Mouse (Mus musculus) midbrain, postnatal 0 days (tissue): ENCODE data around the gene Ddx55. TPM values are rescaled to one million over a fixed set of nuclear protein-coding genes. Genes with fewer than 3 reads are reported as not detected.

ENCODE experiments used
- ATAC-seq: fragments of 200-750 bp; cut with Nextera tagmentation; 2 replicates; pipeline ENCODE4 v1.8.0; 2017; ENCODE audit warnings: moderate number of reproducible peaks, mild to moderate bottlenecking, moderate TSS enrichment, moderate library complexity; ENCODE audit not compliant: low FRiP score
- DNase-seq: peaks from one replicate; pipeline ENCODE4 v3.0.0-alpha.2; 2015; ENCODE audit warnings: low spot score
- H3K27ac ChIP-seq: fragments of 300-500 bp; sonication (generic); 2 replicates; pipeline ENCODE4 v1.5.1; 2014; ENCODE audit warnings: low read depth, mild to moderate bottlenecking, low read length, mixed read lengths
- H3K27me3 ChIP-seq: fragments of 300-500 bp; sonication (generic); 2 replicates; pipeline ENCODE4 v1.6.1; 2014; ENCODE audit warnings: low read length, control low read depth, mixed read lengths; ENCODE audit not compliant: insufficient read depth
- H3K36me3 ChIP-seq: fragments of 300-500 bp; sonication (generic); 2 replicates; pipeline ENCODE4 v1.6.1; 2014; ENCODE audit warnings: low read length, control low read depth, mixed read lengths; ENCODE audit not compliant: insufficient read depth
- H3K4me1 ChIP-seq: fragments of 300-500 bp; sonication (generic); 2 replicates; pipeline ENCODE4 v1.6.1; 2014; ENCODE audit warnings: mild to moderate bottlenecking, control low read depth, antibody characterized with exemption, low read length, mixed read lengths; ENCODE audit not compliant: insufficient read depth
- H3K4me2 ChIP-seq: fragments of 300-500 bp; sonication (generic); 2 replicates; pipeline ENCODE4 v1.6.1; 2014; ENCODE audit warnings: low read depth, mild to moderate bottlenecking, low read length, mixed read lengths; ENCODE audit not compliant: poor library complexity, severe bottlenecking
- H3K4me3 ChIP-seq: fragments of 300-500 bp; sonication (generic); 2 replicates; pipeline ENCODE4 v1.5.1; 2014; ENCODE audit warnings: low read depth, mild to moderate bottlenecking, low read length, moderate library complexity
- H3K9ac ChIP-seq: fragments of 300-500 bp; sonication (generic); replicated peaks from 2 replicates; pipeline ENCODE4 v1.6.1; 2014; ENCODE audit warnings: mild to moderate bottlenecking, low read length, moderate library complexity, mixed read lengths; ENCODE audit not compliant: poor library complexity, severe bottlenecking
- H3K9me3 ChIP-seq: fragments of 300-500 bp; sonication (generic); 2 replicates; pipeline ENCODE4 v1.6.1; 2016; ENCODE audit warnings: low read length, control low read depth
- CTCF ChIP-seq: IDR thresholded peaks from 2 replicates; pipeline ENCODE4 v1.5.1; 2016; ENCODE audit warnings: antibody characterized with exemption, mild to moderate bottlenecking
- WGBS: fragments of 180-500 bp; shearing (Covaris S2); extraction: QIAGEN DNeasy Blood & Tissue Kit; methylation state at CpG from one replicate; pipeline ENCODE4 v1.1.7; 2014; 5-methylcytosine and 5-hydroxymethylcytosine counted together
- polyA plus RNA-seq: library from polyadenylated mRNA; unstranded; fragments of >200 nt; fragmentation: Nextera tagmentation; extraction: Ambion mirVana; gene quantifications from 2 replicates; pipeline ENCODE4 v1.2.1, GENCODE M21; 2015
- total RNA-seq: library from RNA; depleted of rRNA; stranded (reverse); fragments of >200 nt; gene quantifications from 2 replicates; pipeline ENCODE4 v1.2.3, GENCODE M21; 2014

Ddx55 gene
- total and polyA plus RNA-seq, 2 experiments from 2014 or later = 14.9 to 26.9 TPM

GRCm38 (mm10) chr5:124555145-124555544 is 2.5 kb downstream of the Ddx55 start:
- DNase-seq = peak; percentile 19
- Histone ChIP-seq H3K9ac (no peak overlapping the region), H3K4me2 (no peak overlapping the region), H3K4me1 (peaks cover 4% of the 10 kb centered on the region; the same call in 1 of the 2 replicates), H3K27ac (no peak overlapping the region), H3K9me3 (no peaks in the 10 kb centered on the region), H3K4me3 (no peak overlapping the region), H3K36me3 (peaks cover 34% of the 10 kb centered on the region), H3K27me3 (no peaks in the 10 kb centered on the region)
- no peak for ATAC-seq
- TF ChIP-seq CTCF = peak; percentile 66
- 81% methylated on average over 1 of the region's 1 CpGs for WGBS

- H3K4me2 ChIP-seq = no peak overlapping the region
- WGBS = 92% methylated on average over 12 of the region's 12 CpGs
- ATAC-seq = no peak
- no peaks in the 10 kb centered on the region for H3K9me3 ChIP-seq
- H3K36me3 ChIP-seq = peaks cover 85% of the 10 kb centered on the region
- DNase-seq = no peak
- no peak overlapping the region for H3K9ac ChIP-seq
- no peaks in the 10 kb centered on the region for H3K27me3 ChIP-seq
- no peak overlapping the region for H3K4me3 ChIP-seq
- no peaks in the 10 kb centered on the region for H3K4me1 ChIP-seq
- TF ChIP-seq CTCF = no peak
- H3K27ac ChIP-seq = no peak overlapping the region
Observed at GRCm38 (mm10) chr5:124571068-124571467, 18.4 kb downstream of the Ddx55 start.

- no peak overlapping the region for H3K27ac ChIP-seq
- H3K27me3 ChIP-seq = no peaks in the 10 kb centered on the region
- H3K36me3 ChIP-seq = peaks cover 60% of the 10 kb centered on the region
- ATAC-seq = no peak
- 96% methylated on average over 7 of the region's 7 CpGs for WGBS
- H3K4me3 ChIP-seq = no peak overlapping the region
- no peaks in the 10 kb centered on the region for H3K9me3 ChIP-seq
- DNase-seq = no peak
- peaks cover 11% of the 10 kb centered on the region for H3K4me1 ChIP-seq
- no peak overlapping the region for H3K9ac ChIP-seq
- TF ChIP-seq CTCF = no peak
- no peak overlapping the region for H3K4me2 ChIP-seq
Observed at GRCm38 (mm10) chr5:124575467-124575866, 22.8 kb downstream of the Ddx55 start.

GRCm38 (mm10) chr5:124578633-124579317 is 26.1 kb downstream of the Ddx55 start, which contains the start of the genes Eif2b1 and Gtf2h3:
Gene Eif2b1, minus strand, starts transcription at chr5:124579131.
Gene Gtf2h3, plus strand, starts transcription at chr5:124579140.
- Histone ChIP-seq H3K36me3 (peaks cover 37% of the 10 kb centered on the region), H3K27ac (peak within 1 kb of the TSS; percentile 62), H3K4me2 (peak within 1 kb of the TSS; percentile 89), H3K9ac (peak within 1 kb of the TSS; percentile 66), H3K4me3 (peak within 1 kb of the TSS; percentile 71), H3K4me1 (peaks cover 11% of the 10 kb centered on the region), H3K9me3 (no peaks in the 10 kb centered on the region), H3K27me3 (no peaks in the 10 kb centered on the region)
- TF ChIP-seq CTCF = peak; percentile 21; the same call in 1 of the 2 replicates
- under 1% methylated on average over 51 of the region's 51 CpGs for WGBS
- ATAC-seq (peak; percentile 89), DNase-seq (peak; percentile 96)

- H3K27ac ChIP-seq = no peak overlapping the region
- H3K4me2 ChIP-seq = no peak overlapping the region
- no peaks in the 10 kb centered on the region for H3K9me3 ChIP-seq
- peaks cover 20% of the 10 kb centered on the region for H3K36me3 ChIP-seq
- WGBS = 92% methylated on average over 5 of the region's 5 CpGs
- no peak overlapping the region for H3K4me3 ChIP-seq
- no peak for DNase-seq
- TF ChIP-seq CTCF = no peak
- H3K27me3 ChIP-seq = no peaks in the 10 kb centered on the region
- ATAC-seq = no peak
- peaks cover 11% of the 10 kb centered on the region for H3K4me1 ChIP-seq
- H3K9ac ChIP-seq = no peak overlapping the region
Observed at GRCm38 (mm10) chr5:124582515-124582914, 29.9 kb downstream of the Ddx55 start.

- 97% methylated on average over 3 of the region's 3 CpGs for WGBS
- peaks cover 61% of the 10 kb centered on the region for H3K36me3 ChIP-seq
- no peaks in the 10 kb centered on the region for H3K27me3 ChIP-seq
- H3K4me1 ChIP-seq = no peaks in the 10 kb centered on the region
- no peak for ATAC-seq
- no peak overlapping the region for H3K4me3 ChIP-seq
- H3K9me3 ChIP-seq = no peaks in the 10 kb centered on the region
- no peak overlapping the region for H3K4me2 ChIP-seq
- DNase-seq = no peak
- no peak overlapping the region for H3K27ac ChIP-seq
- H3K9ac ChIP-seq = no peak overlapping the region
- no peak for TF ChIP-seq CTCF
Observed at GRCm38 (mm10) chr5:124592768-124593167, 40.1 kb downstream of the Ddx55 start.
